Mouse (Mus musculus): ENCODE results near the gene Sdk2. TPM values are rescaled to one million over a fixed set of nuclear protein-coding genes. Genes with fewer than 3 reads are reported as not detected.

Gene Sdk2
- polyA plus RNA-seq, 1 experiment from 2014 or later = 7.1 TPM

- WGBS = 64% methylated on average over 5 of the region's 5 CpGs
- peaks cover 59% of the 10 kb centered on the region for H3K4me1 ChIP-seq
These were observed 80.9 kb downstream of the Sdk2 start for GRCm38 (mm10) chr11:113985826-113986416.

GRCm38 (mm10) chr11:113981732-113982503 is 84.9 kb downstream of the Sdk2 start:
- no peak overlapping the region for H3K4me3 ChIP-seq
- H3K4me1 ChIP-seq = peaks cover 56% of the 10 kb centered on the region
- ATAC-seq (ENCODE audit: low FRiP score, low read depth) = peak; percentile 85
- H3K9ac ChIP-seq (replicated peaks) = no peak overlapping the region; the same call in 1 of the 2 replicates
- peaks cover 11% of the 10 kb centered on the region; the same call in 1 of the 2 replicates for H3K27me3 ChIP-seq
- 14% methylated on average over 7 of the region's 7 CpGs for WGBS
- peak overlapping the region; percentile 84 for H3K27ac ChIP-seq (replicated peaks)
- no peaks in the 10 kb centered on the region for H3K9me3 ChIP-seq
- H3K36me3 ChIP-seq = no peaks in the 10 kb centered on the region
- peak overlapping the region; percentile 16 for H3K4me2 ChIP-seq (replicated peaks)

More at GRCm38 (mm10) chr11:113985826-113986416, 80.9 kb downstream of the Sdk2 start:
- no peak overlapping the region for H3K4me3 ChIP-seq
- no peaks in the 10 kb centered on the region for H3K9me3 ChIP-seq
- peak overlapping the region; percentile 61 for H3K27ac ChIP-seq (replicated peaks)
- ATAC-seq (ENCODE audit: low FRiP score, low read depth) = no peak
- no peak overlapping the region for H3K9ac ChIP-seq (replicated peaks)
- peaks cover 4% of the 10 kb centered on the region; the same call in 1 of the 2 replicates for H3K27me3 ChIP-seq
- no peaks in the 10 kb centered on the region for H3K36me3 ChIP-seq
- no peak overlapping the region for H3K4me2 ChIP-seq (replicated peaks)

DNA sequence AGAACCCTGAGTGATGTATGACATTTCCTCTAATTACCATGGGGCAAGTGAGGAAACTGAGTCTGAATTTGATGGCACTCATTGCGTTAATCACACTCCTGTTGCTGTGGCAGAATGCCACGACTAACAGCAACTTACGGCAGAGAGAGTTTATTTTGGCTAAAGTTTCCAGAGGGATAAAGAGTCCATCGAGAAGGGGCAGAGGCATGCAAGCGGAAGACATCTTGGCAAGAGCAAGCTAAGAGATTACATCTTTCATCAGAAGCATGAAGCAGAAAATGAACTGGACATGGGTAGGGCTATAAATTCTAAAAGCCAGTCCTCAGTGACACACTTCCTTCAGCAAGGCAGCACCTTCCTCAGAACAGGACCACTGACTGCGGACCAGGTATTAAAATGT is 85.8 kb downstream of the Sdk2 start:
- peak overlapping the region; percentile 84 for H3K27ac ChIP-seq (replicated peaks)
- no peak overlapping the region for H3K4me3 ChIP-seq
- peaks cover 52% of the 10 kb centered on the region for H3K4me1 ChIP-seq
- no peak overlapping the region; the same call in 1 of the 2 replicates for H3K9ac ChIP-seq (replicated peaks)
- ATAC-seq (ENCODE audit: low FRiP score, low read depth) = no peak
- H3K9me3 ChIP-seq = no peaks in the 10 kb centered on the region
- H3K27me3 ChIP-seq = 0 out of 2 replicates have a peak, but pooled peaks cover 11% of the 10 kb centered on the region
- no peaks in the 10 kb centered on the region for H3K36me3 ChIP-seq
- no peak overlapping the region for H3K4me2 ChIP-seq (replicated peaks)
- WGBS = 82% methylated on average over 6 of the region's 6 CpGs

DNA sequence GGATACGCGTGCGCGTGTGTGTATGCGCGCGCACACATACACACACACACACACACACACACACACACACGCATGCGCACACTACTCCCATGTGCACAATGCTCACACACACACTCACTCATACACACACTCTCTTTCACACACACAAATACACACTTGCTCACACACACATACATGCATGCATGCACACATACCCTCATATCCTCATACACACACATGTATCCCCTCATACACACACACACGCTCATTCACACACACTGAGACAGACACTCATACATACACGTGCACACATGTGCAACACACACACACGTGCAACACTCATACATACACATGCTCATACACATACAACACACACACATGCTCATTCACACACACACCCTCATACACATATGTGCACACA is 88.5 kb downstream of the Sdk2 start:
- Histone ChIP-seq H3K36me3 (no peaks in the 10 kb centered on the region), H3K4me2 (replicated peaks) (no peak overlapping the region), H3K9ac (replicated peaks) (no peak overlapping the region), H3K27ac (replicated peaks) (no peak overlapping the region), H3K4me3 (no peak overlapping the region), H3K27me3 (0 out of 2 replicates have a peak, but pooled peaks cover 11% of the 10 kb centered on the region), H3K4me1 (peaks cover 60% of the 10 kb centered on the region), H3K9me3 (no peaks in the 10 kb centered on the region)
- no peak for ATAC-seq (ENCODE audit: low FRiP score, low read depth)
- WGBS = 97% methylated on average over 12 of the region's 12 CpGs

- Histone ChIP-seq H3K9ac (replicated peaks) (no peak overlapping the region), H3K27me3 (0 out of 2 replicates have a peak, but pooled peaks cover 11% of the 10 kb centered on the region), H3K4me1 (peaks cover 38% of the 10 kb centered on the region), H3K4me2 (replicated peaks) (peak overlapping the region; percentile 33; the same call in 1 of the 2 replicates), H3K9me3 (no peaks in the 10 kb centered on the region), H3K4me3 (no peak overlapping the region), H3K36me3 (no peaks in the 10 kb centered on the region), H3K27ac (replicated peaks) (peak overlapping the region; percentile 80)
- peak; percentile 55; the same call in 1 of the 2 replicates for ATAC-seq (ENCODE audit: low FRiP score, low read depth)
- 25% methylated on average over 3 of the region's 3 CpGs for WGBS
These were observed 91.2 kb downstream of the Sdk2 start for GRCm38 (mm10) chr11:113975667-113975970.

DNA sequence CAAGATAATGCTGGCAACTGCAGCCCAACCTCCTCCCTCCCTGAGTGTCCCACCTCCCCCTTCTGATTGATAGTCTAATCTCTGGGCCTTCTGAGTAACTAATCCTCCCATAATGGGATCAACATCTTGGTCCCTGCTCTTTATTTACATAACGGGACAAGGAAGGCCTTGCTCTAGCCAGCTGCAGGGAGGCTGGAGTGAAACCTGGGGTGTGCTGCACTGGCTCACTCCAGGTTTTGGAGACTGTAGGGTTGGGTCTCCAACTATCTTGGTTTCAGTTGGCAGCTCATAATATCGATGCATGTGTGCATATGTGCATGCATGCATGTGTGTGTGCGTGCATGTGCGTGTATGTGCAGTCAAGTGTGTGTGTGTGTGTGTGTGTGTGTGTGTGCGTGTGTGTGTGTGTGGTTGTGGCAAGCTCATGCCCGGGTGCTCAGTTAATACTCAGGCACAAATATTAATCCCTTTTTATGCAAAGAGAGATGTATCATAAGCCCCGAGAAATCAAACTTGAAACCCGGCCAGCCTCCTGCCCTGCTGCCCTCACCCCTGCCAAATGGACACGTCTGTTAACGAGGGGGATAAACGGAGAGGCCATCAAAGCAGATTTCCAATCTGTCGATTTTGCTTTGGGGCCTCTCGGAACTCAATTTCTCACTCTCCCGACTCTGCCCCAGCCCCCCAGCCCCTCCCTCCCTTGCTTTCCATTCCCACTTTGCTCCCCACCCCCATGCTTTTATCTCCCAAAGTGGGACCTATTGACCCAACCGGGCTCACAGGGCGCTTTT is 91.8 kb downstream of the Sdk2 start:
- peaks cover 36% of the 10 kb centered on the region for H3K4me1 ChIP-seq
- H3K27me3 ChIP-seq = 0 out of 2 replicates have a peak, but pooled peaks cover 11% of the 10 kb centered on the region
- no peak overlapping the region for H3K4me3 ChIP-seq
- ATAC-seq (ENCODE audit: low FRiP score, low read depth) = peak; percentile 77
- peak overlapping the region; percentile 80 for H3K27ac ChIP-seq (replicated peaks)
- H3K36me3 ChIP-seq = no peaks in the 10 kb centered on the region
- H3K4me2 ChIP-seq (replicated peaks) = peak overlapping the region; percentile 33
- no peaks in the 10 kb centered on the region for H3K9me3 ChIP-seq
- H3K9ac ChIP-seq (replicated peaks) = no peak overlapping the region
- 11% methylated on average over 16 of the region's 16 CpGs for WGBS

- ATAC-seq (ENCODE audit: low FRiP score, low read depth) = no peak
- no peak overlapping the region for H3K4me3 ChIP-seq
- WGBS = 92% methylated on average over 3 of the region's 3 CpGs
- H3K36me3 ChIP-seq = no peaks in the 10 kb centered on the region; the same call in 1 of the 2 replicates
- peaks cover 18% of the 10 kb centered on the region for H3K9me3 ChIP-seq
- H3K4me2 ChIP-seq (replicated peaks) = no peak overlapping the region
- H3K27me3 ChIP-seq = 0 out of 2 replicates have a peak, but pooled peaks cover 5% of the 10 kb centered on the region
- no peak overlapping the region for H3K9ac ChIP-seq (replicated peaks)
- H3K27ac ChIP-seq (replicated peaks) = no peak overlapping the region
- H3K4me1 ChIP-seq = peaks cover 33% of the 10 kb centered on the region
These were observed 94.4 kb downstream of the Sdk2 start for GRCm38 (mm10) chr11:113972517-113972872.

DNA sequence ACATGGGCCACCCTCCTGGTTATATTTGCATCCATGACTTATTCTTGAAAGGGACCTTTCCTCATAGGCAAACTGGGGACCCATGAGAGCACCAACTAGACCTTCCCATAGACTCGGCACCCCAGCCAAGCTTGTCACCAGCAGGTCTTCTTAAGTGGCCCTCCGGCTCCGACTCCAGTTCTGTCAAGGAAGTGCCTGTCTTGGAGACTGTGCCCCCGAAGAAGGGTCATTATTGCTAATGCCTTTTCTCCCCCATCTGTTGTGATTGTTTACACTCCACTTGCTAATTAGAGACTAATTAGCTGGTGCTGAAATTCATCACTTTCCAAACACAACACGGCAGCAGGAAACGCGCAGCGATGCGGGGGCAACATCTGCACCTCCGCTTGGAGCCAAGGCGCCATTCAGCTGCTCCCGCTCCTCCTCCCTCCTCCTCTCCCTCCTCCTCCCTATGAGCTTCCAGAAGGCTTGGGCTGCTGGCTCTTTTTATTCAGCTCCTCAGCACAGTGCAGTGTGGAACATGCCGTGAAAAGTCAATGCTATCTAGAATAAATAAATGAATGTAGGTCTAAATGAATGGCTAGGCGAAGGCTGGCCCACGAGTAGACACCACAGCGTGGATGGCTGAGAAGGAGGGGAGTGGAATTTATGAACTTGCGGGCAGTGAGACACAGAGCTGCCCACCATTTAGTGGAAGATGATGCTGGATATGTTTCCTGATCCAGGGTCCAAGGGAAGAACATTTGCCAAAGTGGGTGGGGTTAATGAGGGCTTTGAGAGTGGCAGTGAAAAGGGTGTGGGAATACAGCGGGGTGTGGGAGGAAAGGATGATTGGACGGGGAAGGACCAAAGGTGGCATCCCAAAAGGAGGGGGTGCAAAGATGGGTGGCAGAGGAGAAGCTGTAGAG is 95.0 kb downstream of the Sdk2 start:
- no peaks in the 10 kb centered on the region; the same call in 1 of the 2 replicates for H3K36me3 ChIP-seq
- no peak for ATAC-seq (ENCODE audit: low FRiP score, low read depth)
- WGBS = 85% methylated on average over 19 of the region's 19 CpGs
- no peak overlapping the region for H3K9ac ChIP-seq (replicated peaks)
- H3K27ac ChIP-seq (replicated peaks) = no peak overlapping the region
- H3K4me2 ChIP-seq (replicated peaks) = no peak overlapping the region
- H3K27me3 ChIP-seq = no peaks in the 10 kb centered on the region
- H3K9me3 ChIP-seq = peaks cover 24% of the 10 kb centered on the region
- peaks cover 28% of the 10 kb centered on the region for H3K4me1 ChIP-seq
- H3K4me3 ChIP-seq = no peak overlapping the region

GRCm38 (mm10) chr11:113970026-113970425 is 96.8 kb downstream of the Sdk2 start:
- H3K9me3 ChIP-seq = peaks cover 42% of the 10 kb centered on the region
- no peak overlapping the region for H3K4me2 ChIP-seq (replicated peaks)
- peaks cover 13% of the 10 kb centered on the region for H3K4me1 ChIP-seq
- H3K9ac ChIP-seq (replicated peaks) = no peak overlapping the region
- no peak overlapping the region for H3K27ac ChIP-seq (replicated peaks)
- no peaks in the 10 kb centered on the region for H3K27me3 ChIP-seq
- H3K4me3 ChIP-seq = no peak overlapping the region
- WGBS = 81% methylated on average over 2 of the region's 2 CpGs
- no peaks in the 10 kb centered on the region; the same call in 1 of the 2 replicates for H3K36me3 ChIP-seq
- ATAC-seq (ENCODE audit: low FRiP score, low read depth) = no peak

DNA sequence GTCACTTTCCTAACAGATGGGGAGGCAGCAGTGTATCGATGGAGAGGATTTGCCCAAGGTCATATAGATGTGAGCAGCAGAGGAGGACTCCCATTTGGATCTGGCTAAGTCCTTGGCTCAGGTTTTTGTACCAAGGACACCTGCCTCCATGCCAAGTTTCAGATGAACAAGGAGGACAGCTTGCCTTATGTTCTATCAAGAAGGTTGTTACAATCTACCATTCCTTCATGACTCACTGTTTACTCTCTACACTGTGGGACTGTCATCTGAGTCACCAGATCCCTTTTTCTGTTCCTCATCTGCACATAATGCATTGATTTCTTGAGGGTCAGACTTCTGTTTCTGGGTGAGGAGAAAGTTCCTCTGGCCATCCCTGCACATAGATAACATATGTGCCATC is 101.6 kb downstream of the Sdk2 start:
- no peak overlapping the region for H3K4me3 ChIP-seq
- no peaks in the 10 kb centered on the region for H3K4me1 ChIP-seq
- H3K27ac ChIP-seq (replicated peaks) = no peak overlapping the region
- H3K4me2 ChIP-seq (replicated peaks) = no peak overlapping the region
- no peak overlapping the region for H3K9ac ChIP-seq (replicated peaks)
- ATAC-seq (ENCODE audit: low FRiP score, low read depth) = no peak
- H3K27me3 ChIP-seq = no peaks in the 10 kb centered on the region
- H3K36me3 ChIP-seq = peaks cover 3% of the 10 kb centered on the region; the same call in 1 of the 2 replicates
- peaks cover 57% of the 10 kb centered on the region for H3K9me3 ChIP-seq
- WGBS = 97% methylated on average over 1 of the region's 1 CpGs

DNA sequence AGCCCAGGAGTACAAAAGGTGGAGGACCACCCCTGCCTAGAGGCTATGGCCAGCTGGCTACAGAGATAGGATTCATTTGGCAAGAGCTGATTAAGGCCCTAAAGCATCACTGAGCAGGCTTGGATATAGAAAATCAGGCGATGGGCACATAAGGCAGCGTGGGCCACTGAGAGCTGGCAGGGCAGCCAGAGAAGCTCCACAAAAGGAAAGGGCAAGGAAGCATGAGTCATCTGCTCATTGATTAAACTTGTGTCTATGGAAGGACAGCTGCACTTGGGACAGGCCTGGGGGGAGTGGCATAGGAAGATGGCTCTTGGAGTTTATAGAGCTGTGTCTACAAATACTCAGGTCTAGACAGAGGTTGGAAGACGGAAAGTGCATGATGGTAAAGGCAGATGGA is 104.1 kb downstream of the Sdk2 start:
- H3K27me3 ChIP-seq = no peaks in the 10 kb centered on the region
- no peak overlapping the region for H3K4me2 ChIP-seq (replicated peaks)
- 0 out of 2 replicates have a peak, but pooled peaks cover 3% of the 10 kb centered on the region for H3K36me3 ChIP-seq
- ATAC-seq (ENCODE audit: low FRiP score, low read depth) = no peak
- H3K9me3 ChIP-seq = peaks cover 42% of the 10 kb centered on the region
- H3K9ac ChIP-seq (replicated peaks) = no peak overlapping the region
- no peaks in the 10 kb centered on the region for H3K4me1 ChIP-seq
- no peak overlapping the region for H3K4me3 ChIP-seq
- 90% methylated on average over 3 of the region's 3 CpGs for WGBS
- H3K27ac ChIP-seq (replicated peaks) = no peak overlapping the region

All from midbrain, embryonic 12.5 days (tissue).